Mouse (Mus musculus) large intestine, adult 2 months (tissue): ENCODE measurements around the gene 5730409E04Rik. TPM values are rescaled to one million over a fixed set of nuclear protein-coding genes. Genes with fewer than 3 reads are reported as not detected.

Source experiments
- DNase-seq: peaks from one replicate; pipeline ENCODE4 v3.0.0-alpha.2; 2012; ENCODE audit warnings: low read depth, low spot score
- WGBS: fragments of 180-500 bp; shearing (Covaris S2); methylation state at CpG from one replicate; pipeline ENCODE4 v1.1.7; 2018; 5-methylcytosine and 5-hydroxymethylcytosine counted together
- polyA plus RNA-seq: library from polyadenylated mRNA; depleted of rRNA; stranded (reverse); fragments of >200 nt; gene quantifications from 2 replicates; pipeline ENCODE4 v1.2.3, GENCODE M21; 2012; rRNA removed

5730409E04Rik gene
- polyA plus RNA-seq, 1 experiment: 3.8 TPM

- WGBS: 36% methylated on average over 2 of the region's 2 CpGs
Observed at GRCm38 (mm10) chr4:126631922-126632321, 22.3 kb downstream of the 5730409E04Rik start.

DNA sequence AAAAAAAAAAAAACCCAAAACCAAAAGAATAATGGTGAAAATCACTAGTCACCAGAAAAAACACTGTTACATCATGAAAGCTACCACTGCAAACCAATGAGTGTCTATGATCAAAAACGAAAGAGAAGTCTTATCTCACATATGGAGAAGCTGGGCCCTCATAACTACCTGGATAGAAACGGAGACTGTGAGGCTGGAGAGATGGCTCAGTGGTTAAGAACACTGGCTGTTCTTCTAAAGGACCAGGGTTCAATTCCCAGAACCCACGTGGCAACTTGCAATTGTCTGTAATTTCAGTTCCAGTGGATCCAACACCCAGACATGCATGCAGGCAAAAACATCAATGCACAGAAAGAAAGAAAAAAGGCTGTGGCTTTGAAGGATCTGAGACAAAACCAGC is 23.1 kb downstream of the 5730409E04Rik start:
- WGBS: 58% methylated on average over 3 of the region's 3 CpGs
- DNase-seq: no peak

More at GRCm38 (mm10) chr4:126631922-126632321, 22.3 kb downstream of the 5730409E04Rik start:
- DNase-seq: no peak

DNA sequence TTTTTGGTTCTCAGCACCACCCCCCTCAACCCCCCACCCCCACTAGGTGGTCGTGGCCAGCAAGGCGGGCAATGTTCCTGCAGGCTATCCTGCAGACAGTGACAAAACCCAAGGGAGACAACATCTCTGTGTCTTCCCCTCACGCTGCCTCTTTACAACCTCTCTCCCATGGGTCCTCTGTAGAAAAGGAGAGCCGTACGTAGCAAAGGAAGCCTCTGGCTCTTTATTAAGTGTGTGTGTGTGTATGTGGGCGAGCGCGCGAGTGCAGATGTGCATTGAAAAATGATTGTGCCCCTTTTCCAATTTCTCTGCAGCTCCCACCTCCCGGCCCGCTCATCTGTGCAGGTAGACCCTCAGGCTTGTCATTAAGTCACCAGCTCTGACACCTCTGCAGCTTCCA is 26.7 kb downstream of the 5730409E04Rik start:
- no peak for DNase-seq
- 41% methylated on average over 11 of the region's 11 CpGs for WGBS

DNA sequence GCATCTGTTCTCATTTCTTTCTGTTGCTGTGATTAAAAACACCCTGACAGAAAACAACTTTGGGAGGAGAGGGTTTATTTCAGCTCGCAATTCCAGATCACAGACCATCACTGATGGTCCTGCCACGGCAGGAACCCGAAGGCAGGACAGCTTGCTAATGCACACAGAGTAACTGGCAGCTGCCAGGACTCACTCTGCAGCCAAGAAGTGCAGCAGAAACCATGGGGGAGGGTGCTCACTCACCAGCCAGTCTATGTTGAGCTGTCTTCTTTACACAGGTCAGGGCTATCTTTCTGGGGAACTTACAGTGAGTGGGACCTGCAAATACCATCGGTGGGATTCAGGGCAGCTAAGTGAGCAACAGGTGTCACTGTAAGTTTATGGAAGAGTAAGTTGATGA is 27.8 kb downstream of the 5730409E04Rik start:
- 57% methylated on average over 4 of the region's 4 CpGs for WGBS
- DNase-seq: no peak

DNA sequence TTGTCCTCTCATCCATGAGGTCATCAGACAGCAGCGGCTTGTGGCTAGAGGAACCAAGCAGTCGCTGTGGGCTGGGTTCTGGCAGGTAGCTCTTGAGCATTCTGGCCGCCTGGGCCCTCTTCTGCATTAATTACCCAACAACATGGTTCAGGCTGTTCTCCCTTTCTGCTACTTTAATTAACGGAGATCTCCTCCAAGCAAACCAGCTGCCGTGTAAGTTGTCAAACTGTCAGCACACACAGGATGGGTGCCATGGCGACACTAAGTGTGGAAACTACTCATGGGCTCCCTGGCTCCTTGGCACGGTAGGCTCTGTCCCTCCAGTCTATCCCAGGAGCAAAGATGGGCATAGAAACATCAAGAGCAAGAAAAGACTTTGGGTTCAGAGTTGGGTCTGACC is 29.7 kb downstream of the 5730409E04Rik start:
- WGBS: 68% methylated on average over 7 of the region's 7 CpGs
- DNase-seq: no peak

GRCm38 (mm10) chr4:126641901-126642300 is 32.3 kb downstream of the 5730409E04Rik start:
- WGBS: 62% methylated on average over 9 of the region's 9 CpGs
- DNase-seq: no peak

GRCm38 (mm10) chr4:126643815-126644214 is 34.2 kb downstream of the 5730409E04Rik start:
- 34% methylated on average over 4 of the region's 4 CpGs for WGBS
- no peak for DNase-seq

DNA sequence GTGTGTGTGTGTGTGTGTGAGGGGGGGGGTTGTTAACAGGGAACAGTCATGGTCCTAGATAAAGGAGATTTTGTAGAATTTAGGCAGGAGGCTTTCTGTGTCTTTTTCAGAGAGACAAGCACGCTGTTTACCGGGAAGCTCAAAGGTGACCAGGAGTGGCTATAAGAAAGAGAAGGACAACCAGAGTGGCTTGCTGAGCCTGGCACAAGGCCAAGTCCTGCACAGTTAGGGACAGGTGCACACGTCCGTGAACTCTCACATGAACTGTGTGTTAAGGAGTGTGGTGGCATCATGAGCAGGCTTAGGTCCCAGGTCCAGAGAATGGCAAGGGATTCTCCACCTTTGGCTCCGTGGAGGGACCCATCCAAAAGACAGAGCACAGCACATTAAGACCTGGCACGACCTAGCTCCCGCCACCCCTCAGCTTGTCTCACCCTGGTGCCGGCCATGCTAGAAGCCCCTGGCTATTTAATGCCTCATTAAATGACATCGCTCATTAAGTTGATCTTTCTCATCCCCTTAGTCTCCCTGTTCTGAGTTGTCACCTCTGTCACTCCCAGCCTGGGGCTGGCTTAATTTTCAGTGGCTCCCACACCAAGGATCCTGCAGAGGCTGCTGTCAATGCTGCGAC is 34.8 kb downstream of the 5730409E04Rik start:
- peak; percentile 21 for DNase-seq
- WGBS: 44% methylated on average over 10 of the region's 10 CpGs

DNA sequence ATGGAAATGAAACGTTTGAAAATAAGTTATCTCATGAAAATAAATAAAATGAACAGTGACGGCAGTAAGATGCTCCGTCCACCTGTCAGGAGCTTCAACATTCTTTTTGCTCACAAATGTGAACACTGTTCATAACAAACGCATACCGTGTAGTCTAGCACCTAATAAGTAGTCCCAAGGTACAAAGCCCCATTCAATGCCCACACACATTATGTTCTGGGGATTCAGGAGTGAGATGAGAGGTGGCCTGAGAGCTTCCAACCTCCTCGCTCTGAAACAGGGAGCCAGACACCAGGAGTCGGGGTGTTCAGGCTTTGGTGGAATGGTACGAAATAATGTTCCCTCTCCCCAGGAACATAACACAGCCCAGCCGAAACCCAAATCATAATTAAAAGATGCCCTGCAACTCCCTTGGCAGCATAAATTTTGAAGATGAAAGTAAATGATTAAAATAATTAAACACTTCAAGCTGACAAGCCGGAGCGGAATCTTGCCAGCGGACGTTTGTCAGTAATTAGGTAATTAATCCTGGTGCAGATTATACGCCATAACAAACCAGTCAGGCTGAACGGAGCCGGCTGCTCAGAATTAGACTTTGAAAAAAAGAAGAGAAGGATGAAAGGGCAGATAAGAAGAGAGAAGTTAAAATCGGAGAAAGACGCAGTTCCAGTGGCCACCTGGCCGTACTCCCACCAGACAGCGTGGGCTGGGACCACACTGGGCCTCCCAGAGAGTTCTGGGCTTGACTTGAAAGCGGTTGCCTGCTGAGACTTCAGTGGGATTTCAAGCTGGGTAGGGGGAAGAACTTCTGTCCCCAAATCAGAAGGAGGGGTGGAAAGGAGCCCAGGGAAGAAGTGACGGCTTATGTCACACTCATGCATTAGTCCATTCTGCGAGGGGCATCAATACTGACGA is 38.6 kb downstream of the 5730409E04Rik start:
- WGBS: 62% methylated on average over 24 of the region's 24 CpGs
- no peak for DNase-seq

GRCm38 (mm10) chr4:126653148-126653547 is 43.5 kb downstream of the 5730409E04Rik start:
- DNase-seq: no peak
- WGBS: 74% methylated on average over 5 of the region's 5 CpGs

DNA sequence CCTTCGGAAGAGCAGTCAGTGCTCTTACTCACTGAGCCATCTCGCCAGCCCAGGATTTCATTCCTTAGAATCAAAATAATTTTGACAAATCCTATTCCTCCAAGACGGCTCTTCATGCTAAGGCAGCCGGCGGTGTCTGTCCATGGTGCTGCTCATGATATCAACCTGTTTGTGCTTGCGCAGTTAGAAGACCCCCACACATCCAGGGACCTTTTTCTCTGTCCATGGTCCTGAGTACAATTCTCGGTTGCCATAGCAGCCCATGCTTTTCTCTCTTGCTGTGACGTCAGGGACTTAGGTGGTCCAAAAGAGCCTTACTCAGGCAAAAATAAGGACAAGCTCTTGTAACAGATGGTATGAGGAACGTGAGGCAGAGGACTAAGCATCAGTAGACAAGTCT is 45.7 kb downstream of the 5730409E04Rik start:
- WGBS: 9% methylated on average over 9 of the region's 9 CpGs
- DNase-seq: no peak

- 64% methylated on average over 7 of the region's 7 CpGs for WGBS
Observed at GRCm38 (mm10) chr4:126661249-126661648, 51.6 kb downstream of the 5730409E04Rik start.

More at GRCm38 (mm10) chr4:126661249-126661648, 51.6 kb downstream of the 5730409E04Rik start:
- DNase-seq: no peak

Other genes with a start within 250 kb of the 5730409E04Rik start
- 4.4 and 12.4 TPM in 2 replicates for gene Ago3, start 180.3 kb upstream of the 5730409E04Rik start, polyA plus RNA-seq
- 6.2 and 11.0 TPM in 2 replicates for gene Ago1, start 141.2 kb upstream of the 5730409E04Rik start, polyA plus RNA-seq
- 0.62 and 0.77 TPM in 2 replicates for gene Ago4, start 76.3 kb upstream of the 5730409E04Rik start, polyA plus RNA-seq
- 1.8 and 2.4 TPM in 2 replicates for gene Clspn, start 52.9 kb upstream of the 5730409E04Rik start, polyA plus RNA-seq
- 243 and 268 TPM in 2 replicates for gene Psmb2, start 67.8 kb downstream of the 5730409E04Rik start, polyA plus RNA-seq
- not detected in 2 replicates for gene Tfap2e, start 126.4 kb downstream of the 5730409E04Rik start, polyA plus RNA-seq
- gene Ncdn, start 143.6 kb downstream of the 5730409E04Rik start, polyA plus RNA-seq: 26.4 and 26.9 TPM in 2 replicates
- gene AU040320, start 143.7 kb downstream of the 5730409E04Rik start, polyA plus RNA-seq: 72.5 and 135 TPM in 2 replicates